Mouse (Mus musculus): ENCODE measurements around the gene Ssna1.

DNA sequence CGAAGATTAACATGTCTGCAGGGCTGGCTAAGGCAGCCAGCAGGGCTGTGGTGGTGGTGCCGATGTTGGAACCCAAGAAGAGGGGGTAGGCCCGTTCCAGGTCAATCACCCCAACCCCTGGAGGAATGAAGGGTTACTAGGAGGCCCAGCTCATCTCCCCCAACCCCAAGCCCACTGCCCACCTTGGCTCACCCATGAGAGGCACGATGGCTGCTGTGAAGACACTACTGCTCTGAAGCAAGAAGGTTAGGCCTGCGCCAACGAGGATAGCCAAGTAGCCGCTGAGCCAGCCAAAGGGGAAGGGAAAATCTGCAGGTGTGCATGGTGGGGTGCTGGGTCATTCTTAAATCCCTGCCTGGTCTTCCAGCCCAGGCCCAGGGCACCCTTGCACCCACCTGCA, 41.7 kb downstream of the Ssna1 start:
- TF ChIP-seq CTCF (IDR thresholded peaks at IDR 0.05; ENCODE audit: low read depth) (no peak), EP300 (IDR thresholded peaks at IDR 0.05; ENCODE audit: low read depth) (no peak)

Measured in liver, embryonic 14.5 days (tissue).